Mouse (Mus musculus) lung, postnatal 0 days (tissue): Measurements from ENCODE around the gene Lmo2. TPM values are rescaled to one million over a fixed set of nuclear protein-coding genes. Genes with fewer than 3 reads are reported as not detected.
"Not testable (repeated sequence)": the region's sequence is repeated elsewhere in the genome, so short reads cannot be mapped to it uniquely, and the experiment has no call there.

ENCODE experiments used
- ATAC-seq: fragments of 200-750 bp; cut with Nextera tagmentation; 2 replicates; pipeline ENCODE4 v1.8.0; 2017; ENCODE audit warnings: moderate library complexity
- DNase-seq: peaks from one replicate; pipeline ENCODE4 v3.0.0-alpha.2; 2016; ENCODE audit warnings: low spot score
- H3K27ac ChIP-seq: fragments of 300-500 bp; sonication (generic); 2 replicates; pipeline ENCODE4 v1.5.1; 2014; ENCODE audit warnings: antibody characterized with exemption, mild to moderate bottlenecking, low read length, mixed read lengths
- H3K27me3 ChIP-seq: fragments of 300-500 bp; sonication (generic); replicated peaks from 2 replicates; pipeline ENCODE4 v1.6.1; 2014; ENCODE audit warnings: low read length, mixed read lengths; ENCODE audit not compliant: insufficient read depth
- H3K36me3 ChIP-seq: fragments of 300-500 bp; sonication (generic); 2 replicates; pipeline ENCODE4 v1.6.1; 2014; ENCODE audit warnings: low read length, mixed read lengths; ENCODE audit not compliant: insufficient read depth
- H3K4me1 ChIP-seq: fragments of 300-500 bp; sonication (generic); 2 replicates; pipeline ENCODE4 v1.6.1; 2014; ENCODE audit warnings: antibody characterized with exemption, low read depth, low read length, mixed read lengths; ENCODE audit not compliant: insufficient read depth
- H3K4me2 ChIP-seq: fragments of 300-500 bp; sonication (generic); replicated peaks from 2 replicates; pipeline ENCODE4 v1.6.1; 2014; ENCODE audit warnings: low read depth, mild to moderate bottlenecking, low read length, moderate library complexity, mixed read lengths
- H3K4me3 ChIP-seq: fragments of 300-500 bp; sonication (generic); 2 replicates; pipeline ENCODE4 v1.5.1; 2014; ENCODE audit warnings: low read depth, low read length
- H3K9ac ChIP-seq: fragments of 300-500 bp; sonication (generic); replicated peaks from 2 replicates; pipeline ENCODE4 v1.6.1; 2014; ENCODE audit warnings: low read depth, mild to moderate bottlenecking
- H3K9me3 ChIP-seq: fragments of 300-500 bp; sonication (generic); 2 replicates; pipeline ENCODE4 v1.6.1; 2016; ENCODE audit warnings: low read length, mixed read lengths
- CTCF ChIP-seq: IDR thresholded peaks from 2 replicates; pipeline ENCODE4 v1.5.1; 2016; ENCODE audit warnings: antibody characterized with exemption, mild to moderate bottlenecking
- EP300 ChIP-seq: IDR thresholded peaks from 2 replicates; pipeline ENCODE4 v1.6.1; 2016; ENCODE audit warnings: antibody characterized with exemption, mild to moderate bottlenecking, control low read depth
- WGBS: fragments of 180-500 bp; shearing (Covaris S2); extraction: QIAGEN DNeasy Blood & Tissue Kit; methylation state at CpG from one replicate; pipeline ENCODE4 v1.1.7; 2014; 5-methylcytosine and 5-hydroxymethylcytosine counted together
- polyA plus RNA-seq: library from polyadenylated mRNA; unstranded; fragments of >200 nt; fragmentation: Nextera tagmentation; extraction: Ambion mirVana; gene quantifications from 2 replicates; pipeline ENCODE4 v1.2.1, GENCODE M21; 2015

The Lmo2 gene
- polyA plus RNA-seq, 1 experiment from 2014 or later = 30.6 TPM

DNA sequence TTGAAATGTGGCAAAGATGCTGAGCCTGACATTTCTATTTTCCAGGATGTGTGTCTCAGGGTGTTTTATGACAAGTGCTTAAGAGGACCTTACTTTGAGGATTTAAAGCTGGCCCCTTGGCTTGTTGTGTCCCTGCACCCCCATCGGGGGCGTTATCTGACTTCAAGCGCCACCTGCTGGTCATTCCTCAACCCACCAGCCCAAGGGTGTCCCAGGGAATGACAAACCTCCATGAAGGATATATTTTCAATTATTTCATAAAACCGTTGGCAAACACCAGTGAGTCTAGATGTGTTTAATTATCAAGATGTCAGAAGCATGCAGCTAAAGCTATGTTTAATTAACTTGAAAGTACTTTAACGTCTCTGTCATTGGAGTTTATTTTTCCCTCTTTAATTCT lies 24.5 kb downstream of the Lmo2 start:
- H3K9ac ChIP-seq = no peak overlapping the region

DNA sequence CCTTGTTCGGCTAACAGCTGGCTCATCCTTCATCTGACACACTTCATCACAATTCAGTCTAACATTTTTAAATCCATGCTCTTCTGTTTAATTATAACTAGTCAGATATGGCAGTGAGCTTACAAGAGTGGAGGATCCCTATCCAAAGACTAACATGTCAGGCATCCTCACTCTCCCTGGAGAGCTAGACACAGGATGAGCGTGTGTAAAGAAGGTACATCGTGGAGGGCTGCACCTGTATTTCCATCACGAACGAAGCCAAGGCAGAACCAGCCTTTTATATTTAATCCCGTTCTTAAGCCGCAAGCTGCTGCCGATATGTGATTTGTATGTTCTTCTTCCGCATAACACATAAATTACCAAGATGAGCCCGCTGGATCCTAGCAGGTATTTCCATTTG lies 25.4 kb downstream of the Lmo2 start:
- H3K9ac ChIP-seq = no peak overlapping the region
- DNase-seq (no peak), ATAC-seq (no peak)
- TF ChIP-seq EP300 (no peak), CTCF (no peak)
- no peaks in the 10 kb centered on the region for H3K36me3 ChIP-seq
- no peak overlapping the region for H3K4me2 ChIP-seq
- no peaks in the 10 kb centered on the region for H3K27me3 ChIP-seq
- no peaks in the 10 kb centered on the region for H3K4me1 ChIP-seq
- WGBS = 89% methylated on average over 10 of the region's 10 CpGs
- no peak overlapping the region for H3K4me3 ChIP-seq
- no peak overlapping the region for H3K27ac ChIP-seq
- H3K9me3 ChIP-seq = no peaks in the 10 kb centered on the region

More for the DNA sequence above, 24.5 kb downstream of the Lmo2 start:
- TF ChIP-seq EP300 = no peak
- TF ChIP-seq CTCF = peak; percentile 92
- WGBS = 5% methylated on average over 5 of the region's 5 CpGs
- DNase-seq (peak; percentile 79), ATAC-seq (peak; percentile 70)
- Histone ChIP-seq H3K9me3 (no peaks in the 10 kb centered on the region), H3K27ac (no peak overlapping the region), H3K4me3 (no peak overlapping the region), H3K36me3 (no peaks in the 10 kb centered on the region), H3K27me3 (no peaks in the 10 kb centered on the region), H3K4me1 (no peaks in the 10 kb centered on the region), H3K4me2 (no peak overlapping the region)

DNA sequence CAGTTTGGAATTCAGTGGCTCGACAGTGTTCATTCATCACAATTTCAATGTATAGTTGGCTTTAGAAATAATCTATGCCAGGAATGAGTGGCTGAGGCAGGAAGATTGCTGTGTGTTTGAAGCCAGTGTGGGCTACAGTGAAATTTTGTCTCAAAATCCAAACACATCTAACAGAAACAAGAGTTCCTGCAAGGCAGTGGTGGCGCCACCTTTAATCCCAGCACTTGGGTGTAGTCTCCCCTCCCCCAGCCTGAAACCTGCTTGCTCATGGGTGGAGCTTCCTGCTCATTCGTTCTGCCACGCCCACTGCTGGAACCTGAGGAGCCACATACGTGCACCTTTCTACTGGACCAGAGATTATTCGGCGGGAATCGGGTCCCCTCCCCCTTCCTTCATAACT lies 29.8 kb downstream of the Lmo2 start:
- not testable (repeated sequence) for H3K4me1 ChIP-seq, H3K27ac ChIP-seq, ATAC-seq, H3K9me3 ChIP-seq, H3K4me3 ChIP-seq, H3K36me3 ChIP-seq, H3K27me3 ChIP-seq, H3K9ac ChIP-seq, DNase-seq, H3K4me2 ChIP-seq
- WGBS = 52% methylated on average over 4 of the region's 8 CpGs

DNA sequence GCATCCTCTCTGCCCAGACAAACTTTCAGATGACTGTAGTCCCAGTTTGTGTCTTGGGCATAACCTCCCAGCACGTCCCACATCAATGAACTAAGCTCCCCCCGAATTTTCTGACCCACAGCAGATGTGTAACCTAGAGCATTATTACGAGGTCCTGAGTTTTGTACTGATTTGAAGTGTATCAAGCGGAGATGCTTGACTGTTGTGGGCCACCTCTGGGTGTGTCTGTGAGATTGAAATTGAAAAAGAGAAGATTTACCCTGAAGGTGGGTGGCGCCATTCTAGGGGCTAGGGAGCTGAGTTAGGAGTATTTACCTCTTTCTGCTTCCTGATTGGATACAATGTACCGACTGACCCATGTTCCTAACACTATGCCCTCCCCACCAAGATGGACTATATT lies 31.9 kb downstream of the Lmo2 start:
- Histone ChIP-seq H3K27ac (no peak overlapping the region), H3K9ac (no peak overlapping the region), H3K4me2 (no peak overlapping the region), H3K36me3 (no peaks in the 10 kb centered on the region), H3K4me1 (no peaks in the 10 kb centered on the region), H3K27me3 (no peaks in the 10 kb centered on the region), H3K9me3 (no peaks in the 10 kb centered on the region), H3K4me3 (no peak overlapping the region)
- WGBS = 81% methylated on average over 6 of the region's 6 CpGs
- ATAC-seq (no peak), DNase-seq (no peak)
- no peak for TF ChIP-seq CTCF
- TF ChIP-seq EP300 = no peak

DNA sequence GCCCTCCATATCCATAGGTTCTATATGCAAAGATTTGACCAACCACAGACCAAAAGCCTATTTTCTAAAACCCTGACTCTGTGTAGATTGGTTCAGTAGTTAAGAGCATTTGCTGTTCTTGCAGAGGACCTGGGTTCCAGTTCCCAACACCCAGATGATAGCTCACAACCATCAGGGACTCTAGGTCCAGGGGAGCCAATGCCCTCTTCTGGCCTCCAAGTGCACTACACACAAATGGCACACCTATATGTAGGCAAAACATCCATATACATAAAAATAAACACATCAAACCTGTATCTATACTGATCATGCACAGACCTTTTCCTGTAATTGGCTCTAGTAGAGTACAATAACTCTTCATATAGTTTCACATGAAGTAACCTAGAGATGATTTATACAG lies 33.5 kb downstream of the Lmo2 start:
- ATAC-seq = no peak
- H3K9ac ChIP-seq = no peak overlapping the region
- TF ChIP-seq EP300 (no peak), CTCF (no peak)

DNA sequence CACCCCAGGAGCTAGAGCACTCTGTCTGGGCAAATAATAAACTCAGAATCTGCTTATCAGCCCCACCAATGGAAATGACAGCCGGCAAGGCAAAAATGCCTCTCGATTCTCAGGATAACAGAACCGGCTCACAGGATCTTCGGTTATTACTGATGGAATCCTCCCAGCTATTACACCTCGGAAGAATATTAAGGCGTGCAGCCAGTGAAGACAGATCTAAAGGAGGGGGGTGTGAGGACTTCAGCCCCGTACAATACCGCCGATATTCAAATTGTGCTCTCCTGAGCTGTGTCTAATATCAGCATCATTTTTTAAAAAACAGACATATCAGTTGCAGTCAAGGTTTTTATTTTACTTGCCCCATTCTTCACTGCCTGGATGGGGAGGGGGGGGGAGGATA lies 34.4 kb downstream of the Lmo2 start:
- Histone ChIP-seq H3K9ac (no peak overlapping the region), H3K4me1 (no peaks in the 10 kb centered on the region), H3K4me2 (no peak overlapping the region), H3K27me3 (no peaks in the 10 kb centered on the region), H3K36me3 (no peaks in the 10 kb centered on the region), H3K4me3 (no peak overlapping the region), H3K27ac (no peak overlapping the region), H3K9me3 (no peaks in the 10 kb centered on the region)
- no peak for DNase-seq
- 67% methylated on average over 9 of the region's 9 CpGs for WGBS
- no peak for ATAC-seq
- TF ChIP-seq EP300 = no peak
- TF ChIP-seq CTCF = no peak

More for the DNA sequence above, 33.5 kb downstream of the Lmo2 start:
- Histone ChIP-seq H3K27me3 (no peaks in the 10 kb centered on the region), H3K4me3 (no peak overlapping the region), H3K4me1 (no peaks in the 10 kb centered on the region), H3K9me3 (no peaks in the 10 kb centered on the region), H3K36me3 (no peaks in the 10 kb centered on the region), H3K27ac (no peak overlapping the region), H3K4me2 (no peak overlapping the region)
- no peak for DNase-seq

DNA sequence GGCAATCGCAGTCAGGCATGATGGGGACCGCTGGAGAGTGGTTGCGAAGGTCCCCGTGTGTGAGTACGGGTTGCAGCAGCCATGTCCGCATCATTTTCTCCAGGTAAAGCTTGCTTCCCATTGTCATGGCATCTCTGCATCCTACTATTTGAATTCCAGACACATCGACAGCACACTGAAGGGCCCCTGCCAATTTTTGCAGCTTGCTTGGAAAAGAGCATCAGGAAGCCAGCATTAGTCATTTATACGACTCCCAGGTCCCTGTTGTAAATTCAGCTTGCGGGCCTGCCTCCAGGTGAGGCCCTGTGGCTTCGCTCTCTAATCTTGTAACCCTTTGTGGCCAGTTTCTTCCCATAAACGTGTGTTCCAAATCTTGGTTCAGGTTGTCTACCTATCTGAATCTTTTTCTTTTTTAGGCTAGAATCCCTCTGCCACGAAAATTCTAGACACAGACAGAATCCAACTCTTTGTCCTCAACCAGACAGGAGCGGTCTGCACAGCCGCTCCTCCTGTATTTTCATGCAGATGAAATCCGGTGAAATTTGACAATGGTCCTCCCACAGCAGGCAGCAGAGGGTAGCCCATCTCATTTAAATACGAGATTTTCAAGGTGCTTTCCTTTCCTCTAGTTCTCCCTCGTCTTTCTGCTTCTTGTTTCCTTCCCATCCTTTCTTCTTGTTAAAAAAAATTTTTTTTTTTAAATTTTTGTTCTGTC lies 35.0 kb downstream of the Lmo2 start:
- no peak for ATAC-seq
- no peak for TF ChIP-seq EP300
- TF ChIP-seq CTCF = no peak

More for the DNA sequence above, 35.0 kb downstream of the Lmo2 start:
- Histone ChIP-seq H3K4me1 (no peaks in the 10 kb centered on the region), H3K4me2 (no peak overlapping the region), H3K9me3 (no peaks in the 10 kb centered on the region), H3K27me3 (no peaks in the 10 kb centered on the region), H3K4me3 (no peak overlapping the region), H3K27ac (no peak overlapping the region), H3K9ac (no peak overlapping the region), H3K36me3 (no peaks in the 10 kb centered on the region)
- WGBS = 38% methylated on average over 17 of the region's 17 CpGs
- DNase-seq = no peak
